Mouse (Mus musculus) lung, adult 10 weeks (tissue): Measurements from ENCODE around the gene Pamr1. TPM values are rescaled to one million over a fixed set of nuclear protein-coding genes. Genes with fewer than 3 reads are reported as not detected.

Experiments
- polyA plus RNA-seq: library from polyadenylated mRNA; stranded (reverse); fragments of 350-450 nt; fragmentation: Illumina TruSeq; extraction: RNeasy Lipid Tissue Mini Kit (QIAGEN cat#74804); gene quantifications from one replicate; pipeline ENCODE4 v1.2.3, GENCODE M21; 2014; ENCODE audit warnings: low read depth, low replicate concordance; ENCODE audit not compliant: insufficient read depth

Gene Pamr1
- 9.9 TPM for polyA plus RNA-seq

DNA sequence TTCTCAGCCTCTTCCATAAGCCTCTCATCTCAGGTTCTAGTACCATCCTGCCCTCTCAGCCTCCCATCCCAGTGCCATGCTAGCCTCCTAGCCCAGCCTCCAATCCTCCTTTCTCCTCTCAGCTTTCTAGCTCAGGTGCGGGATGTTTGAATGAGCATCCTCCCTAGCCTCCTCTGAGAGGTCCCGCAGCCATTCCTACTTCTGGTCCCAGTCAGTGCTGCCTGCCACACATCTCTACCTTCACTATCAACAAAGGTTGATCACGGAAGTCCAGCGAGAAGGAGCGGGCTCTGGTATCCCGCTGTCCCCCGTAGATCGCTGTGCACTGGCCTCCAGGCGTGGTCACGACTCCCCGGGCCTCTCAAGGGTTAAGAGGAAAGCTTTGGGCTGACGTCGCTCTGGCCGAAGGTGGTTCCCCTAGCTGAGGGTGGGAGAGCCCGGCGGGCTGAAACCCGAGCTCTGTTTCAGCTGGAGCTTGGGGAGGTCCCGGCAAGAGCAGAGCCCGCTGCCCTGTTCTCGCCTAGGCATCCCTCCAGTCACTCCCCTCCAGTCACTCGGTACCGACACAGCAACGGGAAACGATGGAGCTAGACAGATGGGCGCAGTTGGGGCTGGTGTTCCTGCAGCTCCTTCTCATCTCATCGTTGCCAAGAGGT lies at the start of gene Pamr1:
TSS of gene Pamr1 (plus strand) at position 402 of the 656 bp plus-strand sequence.

DNA sequence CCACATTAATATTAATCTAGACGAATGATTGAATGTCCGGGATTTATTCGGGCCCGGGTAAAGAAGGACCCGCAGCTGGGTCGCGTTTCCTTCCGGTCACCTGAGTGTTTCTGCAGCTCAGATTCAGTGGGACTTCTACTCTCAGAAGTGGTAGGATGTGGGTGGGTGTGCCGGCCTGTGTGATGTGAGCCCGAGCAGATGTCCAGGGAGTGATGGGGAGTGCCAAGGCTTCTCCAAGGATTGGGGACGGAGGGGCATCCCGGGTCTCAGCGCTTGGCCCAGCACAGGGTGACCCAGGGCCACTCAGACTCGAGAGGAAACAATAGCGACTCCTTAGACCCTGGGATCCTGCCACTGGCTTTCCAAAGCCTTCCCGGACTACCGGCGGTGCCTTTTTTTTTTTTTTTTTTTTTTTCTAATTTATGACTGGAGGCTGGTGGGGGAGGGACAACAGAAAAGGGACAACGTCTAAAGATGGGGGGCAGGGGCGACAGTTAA lies 108.4 kb downstream of the Pamr1 start, which contains the start of gene Slc1a2:
TSS of gene Slc1a2 (plus strand) at position 497 of the 498 bp plus-strand sequence.

Other genes starting within 250 kb of the Pamr1 start
- gene Trim44, start 142.2 kb upstream of the Pamr1 start, polyA plus RNA-seq = 21.6 TPM
- 1.4 TPM for gene Fjx1, start 97.5 kb upstream of the Pamr1 start, polyA plus RNA-seq
- gene Slc1a2, start 108.6 kb downstream of the Pamr1 start, polyA plus RNA-seq = 0.46 TPM